Mouse (Mus musculus) right cerebral cortex, adult 18-20 months (tissue): Measurements from ENCODE around the gene Fnbp1l.

Source experiments
- DNase-seq: peaks from one replicate; pipeline ENCODE4 v3.0.0; 2022; ENCODE audit warnings: mixed read lengths

Fnbp1l gene

GRCm38 (mm10) chr3:122618991-122619930 lies at the start of gene Fnbp1l:
TSS of gene Fnbp1l (minus strand) at chr3:122619715.
- DNase-seq: peak; percentile 80

- no peak for DNase-seq
These were observed 41.3 kb upstream of the Fnbp1l start for GRCm38 (mm10) chr3:122660795-122661194.

- DNase-seq: no peak
These were observed 39.9 kb upstream of the Fnbp1l start for GRCm38 (mm10) chr3:122659261-122659917.

- DNase-seq: no peak
These were observed 27.8 kb upstream of the Fnbp1l start for GRCm38 (mm10) chr3:122647195-122647837.

GRCm38 (mm10) chr3:122640286-122640685 lies 20.8 kb upstream of the Fnbp1l start:
- no peak for DNase-seq

GRCm38 (mm10) chr3:122639197-122639475 lies 19.6 kb upstream of the Fnbp1l start:
- no peak for DNase-seq

- DNase-seq: peak; percentile 91
These were observed 19.0 kb upstream of the Fnbp1l start for GRCm38 (mm10) chr3:122638329-122639196.

- DNase-seq: no peak
These were observed 17.8 kb upstream of the Fnbp1l start for GRCm38 (mm10) chr3:122637280-122637679.

GRCm38 (mm10) chr3:122635246-122635645 lies 15.7 kb upstream of the Fnbp1l start:
- no peak for DNase-seq

GRCm38 (mm10) chr3:122629580-122629979 lies 10.1 kb upstream of the Fnbp1l start:
- DNase-seq: no peak

GRCm38 (mm10) chr3:122628956-122629355 lies 9.4 kb upstream of the Fnbp1l start:
- DNase-seq: no peak

- no peak for DNase-seq
These were observed 9.0 kb upstream of the Fnbp1l start for GRCm38 (mm10) chr3:122628546-122628945.

- DNase-seq: no peak
These were observed 8.3 kb upstream of the Fnbp1l start for GRCm38 (mm10) chr3:122627846-122628245.

GRCm38 (mm10) chr3:122624591-122624990 lies 5.1 kb upstream of the Fnbp1l start:
- no peak for DNase-seq

- peak; percentile 54 for DNase-seq
These were observed 893 bp upstream of the Fnbp1l start for GRCm38 (mm10) chr3:122620285-122620931.

GRCm38 (mm10) chr3:122619931-122620284 lies 393 bp upstream of the Fnbp1l start:
- no peak for DNase-seq

- peak; percentile 32 for DNase-seq
These were observed 1.1 kb downstream of the Fnbp1l start for GRCm38 (mm10) chr3:122618402-122618801.

GRCm38 (mm10) chr3:122617613-122618340 lies 1.7 kb downstream of the Fnbp1l start:
- DNase-seq: no peak

GRCm38 (mm10) chr3:122612537-122612936 lies 7.0 kb downstream of the Fnbp1l start:
- DNase-seq: no peak

GRCm38 (mm10) chr3:122611761-122612160 lies 7.8 kb downstream of the Fnbp1l start:
- no peak for DNase-seq

- DNase-seq: no peak
These were observed 13.3 kb downstream of the Fnbp1l start for GRCm38 (mm10) chr3:122606105-122606801.
